17 mouse cellular contexts compared by ENCODE assay signal in genomic region chr5:111910514-111910913, GRCm38 (mm10).
"Had no signal": no experiment of that assay in that cellular context is flagged by ENCODE, and none has a peak within 500 bp of the region (broad histone marks: within the 10 kb centered on the region; RNA-seq: fewer than 3 reads in every experiment).

No protein-coding gene starts in this region.

- ATAC-seq: liver, postnatal 0 days; lung, postnatal 0 days had no signal

- H3K4me3 ChIP-seq: liver, embryonic 15.5 days; lung, embryonic 15.5 days; megakaryocyte, embryonic 14.5 days; neural tube, embryonic 12.5 days; stomach, embryonic 15.5 days had no signal

- H3K36me3 ChIP-seq: liver, embryonic 15.5 days; lung, embryonic 15.5 days; neural tube, embryonic 12.5 days; stomach, embryonic 15.5 days had no signal

- H3K4me1 ChIP-seq: liver, embryonic 15.5 days; lung, embryonic 15.5 days; megakaryocyte, embryonic 14.5 days; stomach, embryonic 15.5 days had no signal

- H3K27ac ChIP-seq: liver, embryonic 15.5 days; lung, embryonic 15.5 days; macrophage; neural tube, embryonic 12.5 days; stomach, embryonic 15.5 days; stomach, postnatal 0 days had no signal

- H3K9me3 ChIP-seq: liver, embryonic 15.5 days; lung, embryonic 15.5 days; megakaryocyte, embryonic 14.5 days; neural tube, embryonic 12.5 days; stomach, embryonic 15.5 days had no signal

- DNase-seq: liver, postnatal 0 days; lung, adult 2 months; lung, postnatal 14 days; midbrain, embryonic 14.5 days; right cerebral cortex, postnatal 14 days; thymus, adult 2 months; thymus, postnatal 14 days; thymus, postnatal 36 days had no signal

- H3K9ac ChIP-seq: liver, embryonic 15.5 days; liver, postnatal 0 days; lung, embryonic 15.5 days; neural tube, embryonic 12.5 days; stomach, embryonic 15.5 days had no signal

- H3K4me2 ChIP-seq: liver, embryonic 15.5 days; lung, embryonic 15.5 days; midbrain, embryonic 11.5 days; neural tube, embryonic 12.5 days; stomach, embryonic 15.5 days had no signal

- H3K27me3 ChIP-seq: liver, embryonic 15.5 days; lung, embryonic 15.5 days; megakaryocyte, embryonic 14.5 days; stomach, embryonic 15.5 days had no signal
